Mouse (Mus musculus): Measurements from ENCODE around the gene Cdk4.
"Not testable (repeated sequence)": the region's sequence is repeated elsewhere in the genome, so short reads cannot be mapped to it uniquely, and the experiment has no call there.

Gene Cdk4

DNA sequence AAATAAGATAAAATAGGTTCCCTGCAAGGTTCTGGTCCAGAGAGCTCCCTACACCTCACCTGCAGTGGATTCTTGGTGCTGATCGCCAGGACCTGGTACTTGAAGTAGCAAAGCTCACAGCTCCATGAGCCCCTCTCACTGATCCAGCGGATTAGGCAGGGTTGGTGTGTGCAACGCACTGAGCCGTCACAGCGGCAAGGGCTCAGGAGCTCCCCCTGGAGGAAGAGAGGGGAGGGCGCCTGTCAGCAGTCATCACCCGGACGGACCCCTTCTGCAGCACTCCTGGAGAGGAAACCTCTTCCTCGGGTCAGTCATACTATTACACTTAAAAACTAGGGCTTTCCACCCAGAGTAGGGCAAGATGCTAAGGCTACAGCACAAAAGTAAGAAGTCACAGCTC lies 5.2 kb upstream of the Cdk4 start:
- peak; percentile 89 to 90 for DNase-seq

- DNase-seq = peak in 1 of 2 experiments; percentile 33
Measured at GRCm38 (mm10) chr10:127058708-127059107, 4.6 kb upstream of the Cdk4 start.

DNA sequence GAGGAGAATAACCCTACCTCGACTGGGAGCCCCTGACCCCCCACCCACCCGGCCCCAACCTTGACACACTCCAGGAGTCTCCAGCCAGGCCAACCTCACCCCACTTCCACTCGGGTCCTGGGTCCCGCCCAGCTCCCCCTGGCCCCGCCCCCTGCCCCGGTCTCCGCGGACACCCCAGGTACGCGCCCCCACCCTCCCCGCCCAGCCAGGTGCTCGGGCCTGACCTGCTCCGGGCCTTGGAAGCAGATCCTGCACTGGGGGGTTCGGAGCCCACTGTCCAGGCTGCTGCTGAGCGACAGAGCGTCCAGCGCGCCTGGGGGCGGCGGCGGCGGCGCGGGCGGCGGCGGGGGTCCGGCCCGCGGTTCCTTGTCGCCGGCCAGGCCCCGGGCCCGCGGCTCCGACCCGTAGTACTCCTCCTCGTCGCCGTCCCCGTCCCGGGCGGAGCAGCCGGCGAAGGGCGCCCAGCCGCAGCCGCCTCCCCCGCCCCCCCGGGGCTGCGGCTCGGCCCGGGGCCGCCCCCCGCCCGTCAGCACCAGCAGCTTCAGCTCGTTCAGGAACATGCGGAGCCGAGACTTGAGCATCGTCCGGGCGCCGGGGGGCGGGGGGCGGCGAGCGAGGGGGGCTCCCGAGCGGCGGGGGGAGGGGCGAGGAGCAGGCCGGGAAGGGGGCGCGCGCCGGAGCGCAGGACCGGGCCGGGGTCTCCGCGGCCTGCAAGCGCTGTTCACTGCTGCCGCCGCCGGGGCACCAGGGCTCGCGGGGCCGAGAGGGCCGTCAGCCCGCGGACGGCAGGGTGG lies 4.0 kb upstream of the Cdk4 start:
- DNase-seq = peak; percentile 52 to 66

DNA sequence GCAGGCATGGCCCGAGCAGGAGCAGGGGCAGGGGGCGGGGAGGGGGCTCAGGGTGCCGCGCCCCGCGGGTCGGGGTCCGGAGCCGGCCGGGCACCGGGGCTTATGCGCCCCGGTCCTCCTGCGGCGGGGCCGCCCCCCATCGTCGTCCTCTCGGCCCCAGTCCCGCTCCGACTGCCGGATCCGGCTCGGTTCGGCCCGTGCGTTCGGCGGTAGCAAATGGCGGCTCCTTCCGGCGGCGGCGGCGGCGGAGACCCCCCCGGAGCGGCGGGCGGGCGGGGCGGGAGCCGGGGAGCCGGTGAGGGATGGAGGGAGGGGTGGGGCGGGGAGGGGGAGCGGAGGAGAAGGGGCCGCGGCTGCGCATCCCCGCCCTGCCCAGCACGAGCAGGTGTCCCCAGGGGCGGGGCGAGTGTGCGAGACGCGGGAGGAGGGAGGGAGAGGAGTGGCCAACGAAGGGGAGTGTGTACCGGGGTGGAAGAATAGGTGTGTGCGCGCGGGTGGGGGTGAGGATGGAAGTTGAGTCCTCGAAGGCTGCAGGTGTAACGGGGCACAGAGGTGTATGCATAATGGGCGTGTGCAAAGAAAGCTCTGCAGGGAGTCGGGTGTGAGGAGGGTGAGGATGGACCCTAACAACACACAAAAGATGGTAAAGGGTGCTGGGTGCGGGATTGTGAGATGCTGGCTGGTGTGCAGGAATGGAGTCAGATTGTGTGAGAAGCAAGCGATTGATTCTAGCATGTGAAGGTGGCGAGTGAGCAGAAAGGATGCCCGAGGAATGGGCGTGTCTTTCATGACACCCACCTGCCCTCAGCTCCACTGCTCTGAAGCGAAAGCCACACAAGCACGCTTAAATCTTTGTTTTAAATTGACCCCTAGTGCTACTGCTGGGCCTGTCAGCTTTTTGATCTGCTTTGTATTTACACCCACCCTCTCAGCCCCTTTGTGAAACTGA lies 3.1 kb upstream of the Cdk4 start, which contains the start of gene March9:
Gene March9, minus strand, starts transcription at position 217 of the 949 bp plus-strand sequence.
- DNase-seq = peak; percentile 91 to 92

DNA sequence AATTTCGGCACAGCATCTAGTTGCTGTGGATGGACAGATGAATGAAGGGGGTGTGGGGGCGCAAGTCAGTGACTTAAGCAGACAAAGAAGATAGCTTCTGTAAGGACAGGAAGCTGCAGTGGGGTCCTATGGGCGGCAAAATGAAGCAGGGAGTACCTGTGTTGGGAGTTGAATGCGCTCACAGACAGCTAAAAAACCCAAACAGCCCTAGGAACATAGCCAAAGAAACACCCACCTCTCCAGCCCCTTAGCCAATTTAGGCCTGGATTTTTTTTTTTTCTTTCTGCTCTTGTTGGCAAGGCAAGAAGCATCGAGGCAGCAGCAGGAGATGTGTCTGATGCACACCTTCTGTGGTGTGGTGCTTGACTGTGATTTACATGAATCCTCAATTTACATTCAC lies 2.2 kb upstream of the Cdk4 start:
- DNase-seq = peak in 1 of 2 experiments; percentile 36

GRCm38 (mm10) chr10:127061513-127061912 lies 1.8 kb upstream of the Cdk4 start:
- no peak for DNase-seq

DNA sequence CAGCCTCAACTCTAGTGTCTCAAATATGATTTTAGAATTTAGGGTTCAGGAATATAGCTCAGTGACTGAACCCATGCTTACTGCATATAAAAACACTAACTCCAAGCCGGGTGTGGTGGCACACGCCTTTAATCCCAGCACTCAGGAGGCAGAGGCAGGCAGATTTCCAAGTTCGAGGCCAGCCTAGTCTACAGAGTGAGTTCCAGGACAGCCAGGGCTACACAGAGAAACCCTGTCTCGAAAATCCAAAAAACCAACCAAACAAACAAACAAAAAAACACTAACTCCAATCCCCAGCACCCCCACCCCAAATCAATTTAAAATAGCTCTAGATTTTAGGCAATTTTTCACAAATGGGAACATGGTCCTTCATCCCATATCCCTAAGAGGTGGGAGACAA lies 1.2 kb upstream of the Cdk4 start:
- DNase-seq = not testable (repeated sequence)

- peak in 1 of 2 experiments; percentile 33 for DNase-seq
Measured at GRCm38 (mm10) chr10:127062503-127062902, 831 bp upstream of the Cdk4 start.

- DNase-seq = peak in 1 of 2 experiments; percentile 51
Measured at GRCm38 (mm10) chr10:127063913-127064870, 858 bp downstream of the Cdk4 start.

- no peak for DNase-seq
Measured at GRCm38 (mm10) chr10:127065981-127066380, 2.6 kb downstream of the Cdk4 start.

- no peak for DNase-seq
Measured at GRCm38 (mm10) chr10:127066519-127067018, 3.2 kb downstream of the Cdk4 start.

GRCm38 (mm10) chr10:127068360-127069038 lies 5.2 kb downstream of the Cdk4 start:
- no peak for DNase-seq

DNA sequence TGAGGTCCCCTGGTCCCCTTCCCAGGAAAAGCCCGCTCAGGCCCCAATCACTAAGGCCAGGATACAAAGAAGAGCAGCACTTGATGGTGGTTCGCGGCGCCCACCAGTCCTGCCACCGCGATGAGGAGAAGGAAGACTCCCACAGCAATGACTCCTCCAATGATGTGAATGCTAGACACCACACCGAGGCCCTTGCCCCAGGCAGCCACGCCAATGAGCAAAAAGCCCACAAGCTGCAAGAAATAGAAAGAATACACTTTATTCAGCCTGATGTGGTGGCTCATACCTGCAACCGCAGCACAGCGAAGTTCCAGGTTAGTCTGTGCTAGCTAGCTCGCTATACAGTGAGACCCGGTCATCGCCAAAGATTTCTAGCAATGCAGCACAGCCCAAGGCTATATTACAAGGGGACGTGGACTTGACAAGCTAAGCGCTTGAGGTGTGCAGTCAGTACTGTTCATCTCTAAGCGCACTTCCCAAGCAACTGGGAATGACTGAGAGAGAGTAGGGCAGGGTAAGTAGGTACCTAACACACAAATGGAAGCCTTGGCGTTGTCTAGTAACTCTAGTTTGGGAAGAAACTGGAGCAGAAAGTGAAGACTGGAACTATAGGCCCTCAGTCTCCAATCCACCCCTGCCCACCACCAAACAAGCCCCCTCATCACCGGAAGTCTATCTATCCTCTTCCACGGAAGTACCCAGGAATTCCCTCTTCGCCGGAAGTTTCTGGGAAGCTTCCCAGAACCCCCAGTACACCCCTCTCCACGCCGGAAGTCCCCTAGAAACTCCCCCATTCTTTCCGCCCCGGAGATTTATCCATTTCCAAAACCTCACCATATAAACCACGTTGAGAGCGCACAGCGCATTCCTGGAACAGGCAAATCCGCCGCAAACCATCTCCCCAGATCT lies 6.2 kb downstream of the Cdk4 start:
- DNase-seq = peak in 1 of 2 experiments; percentile 28

DNA sequence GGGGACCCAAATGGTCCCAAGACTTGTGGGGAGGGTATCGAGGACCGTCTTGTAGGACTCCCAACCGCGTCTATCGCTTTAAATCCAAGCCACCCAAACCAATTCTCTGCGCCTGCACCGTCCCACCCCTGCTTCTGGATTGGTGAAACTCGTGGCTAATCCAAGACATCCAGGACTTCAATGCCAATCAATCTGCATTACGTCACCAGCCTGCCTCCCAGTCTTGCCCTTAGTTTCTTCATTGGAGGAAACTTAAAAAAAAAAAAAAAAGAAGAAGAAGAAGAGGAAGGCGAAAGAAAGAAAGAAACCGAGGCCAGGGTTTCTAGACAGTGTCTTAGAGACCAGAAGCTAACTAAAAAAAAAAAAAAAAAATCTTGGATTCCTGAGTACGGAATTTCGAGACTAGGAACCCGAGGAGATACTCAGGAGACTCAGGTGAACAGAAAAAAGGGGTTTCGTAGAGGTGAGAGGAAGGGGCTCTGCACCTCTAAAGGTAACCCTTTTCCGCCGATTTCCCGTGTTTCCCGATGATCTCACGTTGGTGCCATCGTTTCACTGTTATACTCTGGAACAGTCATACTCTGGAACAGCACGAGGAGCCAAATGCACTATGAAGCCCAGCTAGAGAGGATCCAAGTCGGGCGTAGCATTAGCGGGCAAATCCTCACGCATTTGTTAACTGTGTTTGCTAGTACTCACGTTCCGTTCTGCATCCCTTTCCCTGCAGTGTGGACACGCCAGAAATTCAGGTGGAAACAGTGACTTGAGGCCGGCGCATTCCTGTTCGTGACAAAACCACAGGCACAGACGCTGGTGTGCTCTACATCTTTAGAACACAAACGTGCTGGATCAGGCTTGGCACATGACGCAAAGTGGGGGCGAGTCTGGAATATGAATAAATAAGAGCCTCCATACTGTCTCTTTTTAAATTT lies 7.1 kb downstream of the Cdk4 start, which contains the start of gene Tspan31:
Gene Tspan31, minus strand, starts transcription at position 75 of the 932 bp plus-strand sequence.
- peak; percentile 89 to 92 for DNase-seq

DNA sequence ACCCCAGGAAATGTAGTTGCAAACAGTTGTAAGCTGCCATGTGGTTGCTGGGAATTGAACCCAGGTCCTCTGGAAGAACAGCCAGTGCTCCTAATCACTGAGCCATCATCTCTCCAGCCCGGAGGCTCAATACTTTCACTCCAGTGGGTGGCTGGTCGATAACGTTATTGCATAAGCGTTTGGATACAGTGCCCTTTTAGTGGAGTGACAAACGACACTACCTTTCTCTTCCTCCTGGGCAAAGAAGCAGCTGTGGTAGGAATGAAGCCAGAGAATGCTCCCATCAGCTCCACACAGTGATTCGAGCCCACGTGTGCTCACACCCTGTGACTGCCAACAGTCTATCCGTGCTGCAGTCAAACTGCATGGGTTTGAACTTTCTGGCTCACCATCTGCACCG lies 7.9 kb downstream of the Cdk4 start:
- no peak for DNase-seq

DNA sequence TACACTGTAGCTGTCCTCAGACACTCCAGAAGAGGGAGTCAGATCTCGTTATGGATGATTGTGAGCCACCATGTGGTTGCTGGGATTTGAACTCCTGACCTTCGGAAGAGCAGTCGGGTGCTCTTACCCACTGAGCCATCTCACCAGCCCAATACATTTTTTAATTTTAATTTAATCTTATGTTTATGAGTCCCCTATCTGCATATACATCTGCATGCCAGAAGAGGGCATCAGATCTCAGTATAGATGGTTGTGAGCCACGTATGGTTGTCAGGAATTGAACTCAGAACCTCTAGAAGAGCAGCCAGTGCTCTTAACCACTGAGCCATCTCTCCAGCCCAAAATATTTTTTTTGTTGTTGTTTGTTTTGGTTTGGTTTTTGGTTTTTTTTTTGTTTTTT lies 8.9 kb downstream of the Cdk4 start:
- DNase-seq = not testable (repeated sequence)

DNA sequence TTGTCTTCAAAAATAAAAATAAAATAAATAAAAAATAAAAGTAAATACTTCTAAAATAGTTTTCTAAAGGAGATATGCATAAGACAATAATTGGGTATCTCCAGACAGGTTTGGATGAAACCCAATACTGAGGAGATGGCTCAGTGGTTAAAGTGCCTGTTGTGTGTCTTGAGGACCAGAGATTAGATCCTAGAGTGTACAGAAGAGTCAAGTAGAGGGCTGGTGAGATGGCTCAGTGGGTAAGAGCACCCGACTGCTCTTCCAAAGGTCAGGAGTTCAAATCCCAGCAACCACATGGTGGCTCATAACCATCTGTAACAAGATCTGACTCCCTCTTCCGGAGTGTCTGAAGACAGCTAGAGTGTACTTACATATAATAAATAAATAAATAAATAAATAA lies 9.6 kb downstream of the Cdk4 start:
- not testable (repeated sequence) for DNase-seq

DNA sequence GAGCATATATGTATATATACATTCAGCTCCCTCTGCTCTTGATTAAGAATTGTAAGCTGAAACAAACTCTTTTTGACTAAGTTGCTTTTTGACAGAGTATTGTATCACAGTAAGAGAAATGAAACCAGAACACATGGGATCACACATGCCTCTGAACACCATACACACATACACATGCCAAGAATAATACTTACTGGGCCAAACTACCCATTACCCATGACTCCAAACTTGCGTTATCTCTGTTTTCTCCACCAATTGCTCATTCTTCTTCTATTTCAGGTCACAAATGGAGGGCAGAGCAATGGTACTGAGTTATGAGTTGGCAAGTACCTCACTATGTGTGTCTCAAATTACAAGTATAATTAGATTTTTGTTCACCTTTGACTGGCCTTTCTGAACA lies 10.6 kb downstream of the Cdk4 start:
- DNase-seq = no peak

DNA sequence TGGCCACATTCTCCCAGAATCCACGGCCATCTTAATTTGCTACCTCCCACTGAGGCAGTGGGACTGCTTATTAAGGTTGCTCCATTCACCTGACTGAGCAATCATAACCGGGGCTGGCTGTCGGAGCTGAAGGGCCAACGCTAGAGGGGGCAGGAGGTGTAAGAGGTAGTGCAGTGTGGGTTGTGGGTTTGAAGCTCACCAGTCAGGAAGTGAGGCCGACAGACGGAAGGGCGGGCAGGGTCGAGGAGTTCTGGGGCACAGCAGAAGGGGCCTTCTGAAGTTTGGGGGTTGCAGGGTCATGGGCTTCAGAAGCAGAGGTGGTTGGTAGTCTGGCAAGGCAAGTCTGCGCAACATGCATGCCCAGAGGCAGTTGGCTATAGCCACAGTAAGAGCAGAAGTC lies 11.7 kb downstream of the Cdk4 start, which contains the start of gene Agap2:
Gene Agap2, plus strand, starts transcription at position 205 of the 400 bp plus-strand sequence.
- no peak for DNase-seq
